Mouse (Mus musculus) MEL (cell line): Measurements from ENCODE around the gene Trim50. TPM values are rescaled to one million over a fixed set of nuclear protein-coding genes. Genes with fewer than 3 reads are reported as not detected.

Source experiments
- DNase-seq: peaks from one replicate; pipeline ENCODE4 v3.0.0; 2011; ENCODE audit warnings: low read depth, low spot score
- H3K27ac ChIP-seq: 2 replicates; pipeline ENCODE4 v1.5.1; 2012; ENCODE audit warnings: low read depth, mild to moderate bottlenecking, control low read depth, low read length, moderate library complexity; ENCODE audit not compliant: control insufficient read depth
- H3K27me3 ChIP-seq, 2 experiments: fragments of 150-350 bp in 1 of 2; sonication (generic) in 1 of 2; 2 replicates each; pipeline ENCODE4 v1.6.1; 2012; ENCODE audit warnings: low read length in 2 of 2, mild to moderate bottlenecking in 2 of 2, improper control_type of control experiment in 1 of 2, moderate library complexity in 1 of 2; ENCODE audit not compliant: insufficient read depth in 2 of 2, control insufficient read depth in 1 of 2
- H3K36me3 ChIP-seq, 2 experiments: 2 replicates each; pipeline ENCODE4 v1.6.1; 2012 to 2014; ENCODE audit warnings: low read length in 2 of 2, improper control_type of control experiment in 1 of 2, inconsistent platforms in 1 of 2, mild to moderate bottlenecking in 1 of 2; ENCODE audit not compliant: insufficient read depth in 2 of 2, control insufficient read depth in 1 of 2
- H3K4me1 ChIP-seq, 2 experiments: fragments of 150-350 bp in 1 of 2; sonication (generic) in 1 of 2; 2 replicates each; pipeline ENCODE4 v1.6.1; 2012; ENCODE audit warnings: low read length in 2 of 2, improper control_type of control experiment in 1 of 2, mild to moderate bottlenecking in 1 of 2; ENCODE audit not compliant: insufficient read depth in 2 of 2, control insufficient read depth in 1 of 2
- H3K4me3 ChIP-seq, 2 experiments: fragments of 150-350 bp in 1 of 2; sonication (generic) in 1 of 2; 2 replicates each; pipeline ENCODE4 v1.5.1; 2012; ENCODE audit warnings: low read depth in 2 of 2, low read length in 2 of 2, mild to moderate bottlenecking in 2 of 2, moderate library complexity in 2 of 2, control low read depth in 1 of 2, improper control_type of control experiment in 1 of 2; ENCODE audit not compliant: control insufficient read depth in 1 of 2, insufficient read depth in 1 of 2
- H3K79me2 ChIP-seq: 2 replicates; pipeline ENCODE4 v1.6.1; 2012; ENCODE audit warnings: mild to moderate bottlenecking, low read length, moderate library complexity; ENCODE audit not compliant: control insufficient read depth, poor library complexity, insufficient read depth
- H3K9ac ChIP-seq: 2 replicates; pipeline ENCODE4 v1.6.1; 2012; ENCODE audit warnings: low read depth, mild to moderate bottlenecking, control low read depth, low read length, moderate library complexity; ENCODE audit not compliant: control insufficient read depth, poor library complexity, severe bottlenecking
- H3K9me3 ChIP-seq: fragments of 150-350 bp; sonication (generic); replicated peaks from 2 replicates; pipeline ENCODE4 v1.6.1; 2012; ENCODE audit warnings: mild to moderate bottlenecking, low read length, improper control_type of control experiment, moderate library complexity; ENCODE audit not compliant: insufficient read depth
- BHLHE40 ChIP-seq: IDR thresholded peaks from 2 replicates; pipeline ENCODE4 v1.6.1; 2012; ENCODE audit warnings: low read depth, mild to moderate bottlenecking, inconsistent platforms, low read length, improper control_type of control experiment, borderline replicate concordance
- EP300 ChIP-seq, 2 experiments: IDR thresholded peaks; 2 replicates each; pipeline ENCODE4 v1.6.1; 2011; ENCODE audit warnings: improper control_type of control experiment in 2 of 2, low read length in 2 of 2, low read depth in 1 of 2, mild to moderate bottlenecking in 1 of 2
- ETS1 ChIP-seq: IDR thresholded peaks from 2 replicates; pipeline ENCODE4 v1.6.1; 2012; ENCODE audit warnings: low read depth, mild to moderate bottlenecking, inconsistent platforms, low read length, improper control_type of control experiment, moderate library complexity
- KAT2A ChIP-seq: conservative IDR thresholded peaks from 2 replicates; pipeline ENCODE4 v1.6.1; 2012; ENCODE audit warnings: low read depth, low read length, improper control_type of control experiment, inconsistent platforms
- MAX ChIP-seq: IDR thresholded peaks from 2 replicates; pipeline ENCODE4 v1.6.1; 2011; ENCODE audit warnings: low read length, improper control_type of control experiment
- MXI1 ChIP-seq: IDR thresholded peaks from 2 replicates; pipeline ENCODE4 v1.6.1; 2011; ENCODE audit warnings: mild to moderate bottlenecking, low read depth, low read length, improper control_type of control experiment
- MYB ChIP-seq: IDR thresholded peaks from 2 replicates; pipeline ENCODE4 v1.6.1; 2011; ENCODE audit warnings: mild to moderate bottlenecking, low read depth, low read length, improper control_type of control experiment
- MYC ChIP-seq: IDR thresholded peaks from 2 replicates; pipeline ENCODE4 v1.6.1; 2011; ENCODE audit warnings: low read depth, mild to moderate bottlenecking, low read length, improper control_type of control experiment, moderate library complexity
- NELFE ChIP-seq: IDR thresholded peaks from 2 replicates; pipeline ENCODE4 v1.6.1; 2011; ENCODE audit warnings: low read depth, low read length, improper control_type of control experiment
- POLR2AphosphoS2 ChIP-seq: IDR thresholded peaks from 2 replicates; pipeline ENCODE4 v1.6.1; 2011; ENCODE audit warnings: low read length, improper control_type of control experiment
- SIN3A ChIP-seq: IDR thresholded peaks from 2 replicates; pipeline ENCODE4 v1.6.1; 2012; ENCODE audit warnings: low read length, improper control_type of control experiment, inconsistent platforms
- SMC3 ChIP-seq: IDR thresholded peaks from 2 replicates; pipeline ENCODE4 v1.6.1; 2011; ENCODE audit warnings: low read depth, low read length, improper control_type of control experiment
- TAL1 ChIP-seq: IDR thresholded peaks from 2 replicates; pipeline ENCODE4 v1.6.1; 2012; ENCODE audit warnings: mild to moderate bottlenecking, inconsistent platforms, low read length, moderate library complexity, mixed read lengths
- TBP ChIP-seq: IDR thresholded peaks from 2 replicates; pipeline ENCODE4 v1.8.0; 2011; ENCODE audit warnings: low read depth, low read length, improper control_type of control experiment
- UBTF ChIP-seq: IDR thresholded peaks from 2 replicates; pipeline ENCODE4 v1.6.1; 2012; ENCODE audit warnings: low read depth, mild to moderate bottlenecking, inconsistent platforms, low read length, improper control_type of control experiment, moderate library complexity, borderline replicate concordance; ENCODE audit not compliant: insufficient read depth
- USF1 ChIP-seq: IDR thresholded peaks from 2 replicates; pipeline ENCODE4 v1.6.1; 2014; ENCODE audit warnings: low read depth, mild to moderate bottlenecking, inconsistent platforms, low read length, improper control_type of control experiment, moderate library complexity
- ZMIZ1 ChIP-seq: IDR thresholded peaks from 2 replicates; pipeline ENCODE4 v1.6.1; 2012; ENCODE audit warnings: low read depth, mild to moderate bottlenecking, inconsistent platforms, low read length, improper control_type of control experiment, moderate library complexity
- polyA plus RNA-seq, 2 experiments: library from polyadenylated mRNA; stranded (reverse) in 1 of 2; unstranded in 1 of 2; fragments of >175 nt in 1 of 2; fragments of >200 nt in 1 of 2; gene quantifications; 2 replicates each; pipeline versions ENCODE4 v1.2.1 to v1.2.4; 2012; ENCODE audit warnings: low replicate concordance in 2 of 2, low read depth in 1 of 2; ENCODE audit not compliant: insufficient read length in 2 of 2, insufficient read depth in 1 of 2, missing spikeins in 1 of 2
- total RNA-seq: library from RNA; depleted of rRNA; stranded (reverse); fragments of 300-350 nt; gene quantifications from 2 replicates; pipeline ENCODE4 v1.2.3, GENCODE M21; 2012

The Trim50 gene
- total and polyA plus RNA-seq, 3 experiments = not detected

DNA sequence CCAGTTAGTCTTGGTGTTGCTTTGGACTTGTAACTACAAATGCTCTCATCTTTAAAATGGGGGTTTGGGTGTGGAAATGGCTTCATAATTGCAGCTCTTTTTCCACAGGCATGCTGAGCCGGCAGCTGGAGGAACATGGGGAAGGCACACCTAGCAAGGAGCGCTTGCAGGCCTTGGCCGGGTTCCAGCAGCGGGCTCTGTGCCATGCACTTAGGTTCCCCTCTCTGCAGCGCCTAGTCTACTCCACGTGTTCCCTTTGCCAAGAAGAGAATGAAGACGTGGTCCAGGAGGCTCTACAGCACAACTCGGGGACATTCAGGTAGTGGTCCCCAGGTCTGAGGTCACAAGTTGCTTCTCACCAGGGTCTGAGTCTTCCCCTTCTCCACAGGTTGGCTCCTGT, 22.1 kb downstream of the Trim50 start:
- Histone ChIP-seq H3K4me3 (no peak overlapping the region), H3K9me3 (no peaks in the 10 kb centered on the region), H3K27ac (no peak overlapping the region), H3K4me1 (peaks cover 0 to 4% of the 10 kb centered on the region in 2 experiments; a peak in 3 of 4 replicates), H3K9ac (no peak overlapping the region), H3K79me2 (peaks cover 14% of the 10 kb centered on the region), H3K36me3 (peaks cover 2 to 4% of the 10 kb centered on the region in 2 experiments; a peak in 2 of 4 replicates), H3K27me3 (no peaks in the 10 kb centered on the region)
- peak; percentile 57 for DNase-seq
- TF ChIP-seq BHLHE40 = no peak
- TF ChIP-seq USF1 = no peak
- TF ChIP-seq ETS1 = no peak
- TF ChIP-seq SMC3 = no peak
- peak; percentile 70; the same call in 1 of the 2 replicates for TF ChIP-seq MAX
- TF ChIP-seq TAL1 = no peak
- no peak for TF ChIP-seq MYB
- peak; percentile 61; the same call in 1 of the 2 replicates for TF ChIP-seq MYC
- TF ChIP-seq TBP = no peak
- TF ChIP-seq MXI1 = peak; percentile 79
- TF ChIP-seq NELFE = no peak
- no peak for TF ChIP-seq EP300 (IDR thresholded peaks at IDR 0.05; ENCODE audit: low read depth in 1 of 2, low read length in 2 of 2)
- no peak for TF ChIP-seq UBTF
- no peak for TF ChIP-seq KAT2A

DNA sequence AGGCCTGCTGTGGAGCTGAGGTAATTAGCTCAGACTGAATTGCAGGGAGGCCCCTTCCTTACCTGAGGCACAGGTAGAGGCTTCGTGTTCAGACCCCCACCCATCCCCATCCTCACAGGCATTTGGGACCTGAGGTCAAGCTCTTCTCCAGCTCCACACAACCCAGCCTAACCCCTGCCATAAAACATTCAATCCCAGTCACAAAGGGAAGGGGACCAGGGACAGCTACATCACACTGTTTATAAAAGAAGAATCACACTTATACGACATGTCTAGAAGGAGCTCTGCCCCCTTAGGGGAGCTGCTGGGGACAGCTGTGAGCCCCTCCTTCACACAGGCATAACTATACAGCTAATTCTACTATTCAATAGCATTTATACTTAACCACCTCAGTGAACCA, 23.2 kb downstream of the Trim50 start:
- no peaks in the 10 kb centered on the region for H3K4me1 ChIP-seq
- H3K79me2 ChIP-seq = peaks cover 2% of the 10 kb centered on the region; the same call in 1 of the 2 replicates
- no peaks in the 10 kb centered on the region for H3K27me3 ChIP-seq
- no peak overlapping the region for H3K4me3 ChIP-seq
- DNase-seq = no peak
- TF ChIP-seq POLR2AphosphoS2 (peak; percentile 82; the same call in 1 of the 2 replicates), ZMIZ1 (0 out of 2 replicates have a peak, but pooled peaks have one; percentile 40), SIN3A (no peak)
- H3K36me3 ChIP-seq = peaks cover 2 to 4% of the 10 kb centered on the region in 2 experiments; a peak in 2 of 4 replicates
- no peak overlapping the region for H3K9ac ChIP-seq
- H3K9me3 ChIP-seq = no peaks in the 10 kb centered on the region
- H3K27ac ChIP-seq = no peak overlapping the region
